Mouse (Mus musculus): Measurements from ENCODE around the gene Oas1d. TPM values are rescaled to one million over a fixed set of nuclear protein-coding genes. Genes with fewer than 3 reads are reported as not detected.
"Not testable (repeated sequence)": the region's sequence is repeated elsewhere in the genome, so short reads cannot be mapped to it uniquely, and the experiment has no call there.

Oas1d gene
- total and polyA plus RNA-seq, 3 experiments = 0.05 TPM; not detected in 2

DNA sequence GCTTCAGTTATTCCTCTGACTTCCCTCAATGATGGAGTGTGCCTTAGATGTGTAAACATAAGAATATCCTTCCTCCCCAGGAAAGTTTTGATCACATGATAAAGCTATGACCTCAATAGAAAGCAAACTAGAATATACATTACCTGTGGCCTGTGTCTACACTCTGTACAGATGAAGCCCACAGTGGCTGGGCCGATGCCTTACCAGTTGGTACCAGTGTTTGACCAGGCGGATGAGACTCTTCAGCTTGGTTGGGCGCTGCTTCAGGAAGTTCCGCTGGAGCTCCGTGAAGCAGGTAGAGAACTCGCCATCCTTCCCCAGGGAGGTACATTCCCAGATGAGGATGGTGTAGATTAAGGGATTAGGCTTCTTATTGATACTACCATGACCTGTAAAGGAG is 32.7 kb upstream of the Oas1d start:
- DNase-seq (ENCODE audit: low spot score); H3K4me1 ChIP-seq (ENCODE audit: insufficient read depth, low read depth, low read length); H3K9me3 ChIP-seq (replicated peaks); H3K4me3 ChIP-seq (ENCODE audit: low read depth, low read length); ATAC-seq (ENCODE audit: extremely low read depth, insufficient number of reproducible peaks, low FRiP score, poor library complexity, severe bottlenecking); H3K27me3 ChIP-seq (ENCODE audit: insufficient read depth, low read length); H3K36me3 ChIP-seq (replicated peaks): not testable (repeated sequence)

DNA sequence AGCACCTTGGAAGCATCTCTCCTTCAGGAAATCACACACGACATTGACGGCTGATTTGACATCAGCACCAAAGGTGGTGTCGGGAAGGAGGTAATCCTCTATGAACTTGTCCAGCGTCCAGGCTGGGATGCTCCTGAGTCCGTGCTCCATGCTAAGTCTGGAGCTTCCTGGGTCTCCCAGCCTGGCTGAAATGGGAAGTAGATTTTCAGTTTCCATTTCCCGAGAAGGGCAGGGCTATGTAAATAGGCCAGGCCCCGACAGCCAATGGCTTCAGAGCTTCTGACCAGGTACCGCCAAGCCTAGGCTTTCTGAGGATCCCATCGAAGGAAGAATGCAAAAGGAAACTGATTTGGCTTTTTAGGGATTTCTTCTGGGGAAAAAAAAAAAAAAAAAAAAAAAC is 26.9 kb upstream of the Oas1d start, which contains the start of gene Oas1g:
Gene Oas1g, minus strand, starts transcription at position 201 of the 400 bp plus-strand sequence.
- not testable (repeated sequence) for H3K36me3 ChIP-seq (replicated peaks); DNase-seq (ENCODE audit: low spot score); ATAC-seq (ENCODE audit: extremely low read depth, insufficient number of reproducible peaks, low FRiP score, poor library complexity, severe bottlenecking); H3K27me3 ChIP-seq (ENCODE audit: insufficient read depth, low read length); H3K9me3 ChIP-seq (replicated peaks); H3K4me3 ChIP-seq (ENCODE audit: low read depth, low read length); H3K4me1 ChIP-seq (ENCODE audit: insufficient read depth, low read depth, low read length)

DNA sequence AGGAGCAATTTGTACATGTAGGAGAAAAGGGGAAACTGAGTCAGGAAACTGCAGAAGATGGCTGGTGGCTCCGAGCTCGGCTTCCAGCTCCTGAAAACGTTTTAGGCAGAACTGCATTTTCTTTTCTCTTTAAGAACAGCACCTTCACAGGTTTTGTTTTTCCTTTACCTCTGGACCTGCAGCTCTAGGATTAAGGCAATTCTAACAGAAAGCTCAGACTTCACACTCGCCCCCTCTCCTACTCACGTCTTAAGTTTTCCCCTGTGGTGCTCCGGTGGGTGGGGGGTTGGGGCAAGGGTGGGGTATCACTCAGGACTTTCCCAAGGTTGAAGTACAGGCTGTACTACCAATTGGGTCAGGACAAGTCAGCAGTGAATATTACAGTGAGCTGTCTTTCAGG is 26.5 kb upstream of the Oas1d start:
- no peak for TF ChIP-seq TAL1 (conservative IDR thresholded peaks at IDR 0.05; ENCODE audit: low read depth, low read length)
- TF ChIP-seq CTCF (IDR thresholded peaks at IDR 0.05; ENCODE audit: low read depth, low read length) = no peak
- TF ChIP-seq GATA2 (IDR thresholded peaks at IDR 0.05; ENCODE audit: borderline replicate concordance, low read depth, low read length) = no peak
- no peak for TF ChIP-seq GATA1 (IDR thresholded peaks at IDR 0.05; ENCODE audit: borderline replicate concordance, low read length)
- no peak for TF ChIP-seq POLR2AphosphoS5 (IDR thresholded peaks at IDR 0.05; ENCODE audit: insufficient replicate concordance, low read depth, low read length)
- ATAC-seq (ENCODE audit: extremely low read depth, insufficient number of reproducible peaks, low FRiP score, poor library complexity, severe bottlenecking) = no peak
- H3K4me3 ChIP-seq (ENCODE audit: low read depth, low read length) = no peak overlapping the region

DNA sequence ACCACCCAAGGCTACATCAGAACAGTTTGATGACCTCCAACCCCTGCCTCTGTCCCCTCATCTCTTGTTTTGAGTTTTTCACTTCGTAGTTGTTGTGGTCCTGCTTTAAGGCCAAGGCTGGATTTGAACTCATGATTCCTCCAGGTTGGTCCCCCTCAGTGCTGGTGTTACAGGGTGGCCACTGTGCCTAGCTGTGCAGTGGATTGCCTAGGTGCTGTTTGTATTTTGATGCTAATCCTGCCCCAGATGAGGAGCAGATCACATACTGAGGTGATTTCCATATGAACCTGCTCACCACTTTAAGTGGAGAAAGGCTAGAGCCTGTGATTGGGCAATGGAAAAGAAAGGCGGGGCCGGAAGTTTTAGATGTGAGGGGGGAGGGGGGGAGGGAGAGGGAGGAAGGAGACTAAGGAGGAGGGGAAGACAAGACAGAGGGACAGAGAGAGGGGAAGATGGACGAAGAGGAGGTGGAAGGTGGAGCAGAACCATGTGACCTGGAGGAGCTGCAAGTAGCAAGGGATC is 26.0 kb upstream of the Oas1d start:
- not testable (repeated sequence) for H3K27me3 ChIP-seq (ENCODE audit: insufficient read depth, low read length); H3K4me1 ChIP-seq (ENCODE audit: insufficient read depth, low read depth, low read length); ATAC-seq (ENCODE audit: extremely low read depth, insufficient number of reproducible peaks, low FRiP score, poor library complexity, severe bottlenecking); H3K4me3 ChIP-seq (ENCODE audit: low read depth, low read length); H3K9me3 ChIP-seq (replicated peaks); DNase-seq (ENCODE audit: low spot score); H3K36me3 ChIP-seq (replicated peaks)

More for the DNA sequence above, 26.5 kb upstream of the Oas1d start:
- H3K36me3 ChIP-seq (replicated peaks) = no peaks in the 10 kb centered on the region
- no peaks in the 10 kb centered on the region for H3K9me3 ChIP-seq (replicated peaks)
- DNase-seq (ENCODE audit: low spot score) = no peak
- H3K4me1 ChIP-seq (ENCODE audit: insufficient read depth, low read depth, low read length) = no peaks in the 10 kb centered on the region
- H3K27me3 ChIP-seq (ENCODE audit: insufficient read depth, low read length) = no peaks in the 10 kb centered on the region

DNA sequence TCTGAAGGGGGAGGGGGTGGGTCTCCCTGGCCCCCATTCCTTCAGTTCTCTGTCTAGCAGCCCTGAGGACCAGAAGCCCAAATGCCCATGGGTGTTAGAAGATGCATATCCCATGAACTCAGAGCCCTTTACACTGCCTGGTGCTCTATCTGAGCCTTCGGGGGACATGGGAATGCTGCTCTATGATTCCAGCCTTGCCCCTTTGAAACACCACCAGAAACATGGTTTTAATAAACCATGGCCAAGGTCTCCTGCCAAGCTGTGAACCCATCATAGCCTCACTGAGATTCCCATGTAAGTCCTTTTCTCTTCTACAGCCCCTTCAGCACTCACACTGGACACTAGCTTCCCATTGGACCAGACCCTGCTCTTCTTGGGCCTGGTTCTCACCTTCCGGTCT is 24.3 kb upstream of the Oas1d start:
- no peak for ATAC-seq (ENCODE audit: extremely low read depth, insufficient number of reproducible peaks, low FRiP score, poor library complexity, severe bottlenecking)
- no peaks in the 10 kb centered on the region for H3K36me3 ChIP-seq (replicated peaks)
- no peaks in the 10 kb centered on the region for H3K4me1 ChIP-seq (ENCODE audit: insufficient read depth, low read depth, low read length)
- no peaks in the 10 kb centered on the region for H3K27me3 ChIP-seq (ENCODE audit: insufficient read depth, low read length)
- TF ChIP-seq GATA2 (IDR thresholded peaks at IDR 0.05; ENCODE audit: borderline replicate concordance, low read depth, low read length) (no peak), CTCF (IDR thresholded peaks at IDR 0.05; ENCODE audit: low read depth, low read length) (no peak), GATA1 (IDR thresholded peaks at IDR 0.05; ENCODE audit: borderline replicate concordance, low read length) (no peak), POLR2AphosphoS5 (IDR thresholded peaks at IDR 0.05; ENCODE audit: insufficient replicate concordance, low read depth, low read length) (no peak), TAL1 (conservative IDR thresholded peaks at IDR 0.05; ENCODE audit: low read depth, low read length) (no peak)
- no peak for DNase-seq (ENCODE audit: low spot score)
- H3K9me3 ChIP-seq (replicated peaks) = no peaks in the 10 kb centered on the region
- H3K4me3 ChIP-seq (ENCODE audit: low read depth, low read length) = no peak overlapping the region

DNA sequence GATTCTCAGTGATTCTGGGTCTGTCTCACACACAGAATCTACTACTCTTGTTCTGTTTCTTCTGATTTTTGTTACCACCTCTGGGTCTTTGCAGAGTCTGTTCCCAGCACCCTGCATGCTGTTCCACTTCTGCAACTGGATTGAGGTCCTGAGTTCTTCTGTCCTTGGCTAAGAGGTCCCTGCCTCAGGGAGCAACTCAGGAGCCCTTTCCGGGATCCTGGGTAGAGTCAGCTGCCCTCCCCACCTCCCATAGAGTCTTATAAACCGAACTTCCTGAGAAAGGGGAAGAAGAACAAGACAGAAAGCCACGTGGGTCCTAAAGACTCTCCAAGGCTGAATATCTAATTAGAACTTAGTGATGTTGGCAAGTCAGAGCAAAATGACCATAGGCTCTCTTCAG is 23.3 kb upstream of the Oas1d start:
- no peaks in the 10 kb centered on the region for H3K27me3 ChIP-seq (ENCODE audit: insufficient read depth, low read length)
- no peak for ATAC-seq (ENCODE audit: extremely low read depth, insufficient number of reproducible peaks, low FRiP score, poor library complexity, severe bottlenecking)
- TF ChIP-seq TAL1 (conservative IDR thresholded peaks at IDR 0.05; ENCODE audit: low read depth, low read length) (no peak), CTCF (IDR thresholded peaks at IDR 0.05; ENCODE audit: low read depth, low read length) (no peak), GATA1 (IDR thresholded peaks at IDR 0.05; ENCODE audit: borderline replicate concordance, low read length) (no peak), POLR2AphosphoS5 (IDR thresholded peaks at IDR 0.05; ENCODE audit: insufficient replicate concordance, low read depth, low read length) (no peak), GATA2 (IDR thresholded peaks at IDR 0.05; ENCODE audit: borderline replicate concordance, low read depth, low read length) (no peak)

DNA sequence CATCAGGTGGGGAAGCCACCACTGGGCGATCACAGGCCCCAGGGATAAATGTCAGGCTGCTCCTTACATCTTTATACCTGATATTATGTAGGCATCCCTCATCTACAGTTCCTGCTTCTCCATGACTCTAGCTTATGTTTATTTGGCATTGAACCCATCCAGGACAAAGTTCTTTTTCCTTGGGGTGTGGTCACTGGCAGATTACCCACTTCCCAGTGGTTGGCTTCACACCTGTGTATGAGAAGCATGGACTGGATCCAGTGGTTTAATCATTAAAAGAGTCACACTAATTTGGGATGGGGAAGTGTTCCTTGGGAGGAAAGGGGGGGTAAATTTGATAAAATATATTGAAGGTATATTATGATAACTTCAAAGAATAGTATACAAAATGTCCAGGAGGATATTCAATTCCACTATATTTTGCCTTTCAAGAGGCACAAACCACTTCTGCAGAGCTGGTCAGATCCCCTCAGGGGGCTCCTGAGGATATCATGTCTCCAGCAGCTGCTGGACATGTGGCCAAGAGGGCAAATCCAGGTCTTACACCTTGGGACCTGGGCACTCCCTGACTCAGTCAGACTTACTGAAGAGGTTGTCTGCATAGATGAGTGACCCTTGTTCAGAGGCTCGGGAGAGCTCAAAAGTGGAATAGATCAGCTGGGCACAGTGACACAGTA is 22.6 kb upstream of the Oas1d start:
- not testable (repeated sequence) for H3K4me3 ChIP-seq (ENCODE audit: low read depth, low read length); DNase-seq (ENCODE audit: low spot score); H3K9me3 ChIP-seq (replicated peaks); H3K4me1 ChIP-seq (ENCODE audit: insufficient read depth, low read depth, low read length); ATAC-seq (ENCODE audit: extremely low read depth, insufficient number of reproducible peaks, low FRiP score, poor library complexity, severe bottlenecking); H3K27me3 ChIP-seq (ENCODE audit: insufficient read depth, low read length); H3K36me3 ChIP-seq (replicated peaks)

More for the DNA sequence above, 23.3 kb upstream of the Oas1d start:
- Histone ChIP-seq H3K36me3 (replicated peaks) (no peaks in the 10 kb centered on the region), H3K4me3 (ENCODE audit: low read depth, low read length) (no peak overlapping the region), H3K4me1 (ENCODE audit: insufficient read depth, low read depth, low read length) (no peaks in the 10 kb centered on the region), H3K9me3 (replicated peaks) (no peaks in the 10 kb centered on the region)
- DNase-seq (ENCODE audit: low spot score) = no peak

Measured in G1E (cell line).